Mouse (Mus musculus) cortical plate, adult 2 months (tissue): ENCODE results near the gene Col12a1. TPM values are rescaled to one million over a fixed set of nuclear protein-coding genes. Genes with fewer than 3 reads are reported as not detected.

ENCODE experiments used
- H3K27ac ChIP-seq: fragments of 200-500 bp; 2 replicates; pipeline ENCODE4 v1.5.1; 2012; ENCODE audit warnings: low read length, control low read depth, inconsistent platforms; ENCODE audit not compliant: insufficient read depth
- H3K4me1 ChIP-seq: fragments of 200-500 bp; 2 replicates; pipeline ENCODE4 v1.6.1; 2011; ENCODE audit warnings: low read length; ENCODE audit not compliant: control insufficient read depth, insufficient read depth
- H3K4me3 ChIP-seq: fragments of 200-500 bp; 2 replicates; pipeline ENCODE4 v1.5.1; 2011; ENCODE audit warnings: mild to moderate bottlenecking, low read length, control low read depth; ENCODE audit not compliant: insufficient read depth
- CTCF ChIP-seq: fragments of 200-500 bp; IDR thresholded peaks from 2 replicates; pipeline ENCODE4 v1.5.1; 2011; ENCODE audit warnings: mild to moderate bottlenecking, control low read depth, low read length; ENCODE audit not compliant: insufficient read depth; ENCODE audit errors: extremely low read depth
- POLR2A ChIP-seq: fragments of 200-500 bp; IDR thresholded peaks from 2 replicates; pipeline ENCODE4 v1.6.1; 2011; ENCODE audit warnings: mild to moderate bottlenecking, low read length, control low read depth; ENCODE audit not compliant: insufficient read depth; ENCODE audit errors: extremely low read depth
- polyA plus RNA-seq: library from polyadenylated mRNA; depleted of rRNA; stranded (reverse); fragments of >200 nt; gene quantifications from 2 replicates; pipeline ENCODE4 v1.2.3, GENCODE M21; 2012

Col12a1 gene
- polyA plus RNA-seq, 1 experiment: 10.9 TPM

DNA sequence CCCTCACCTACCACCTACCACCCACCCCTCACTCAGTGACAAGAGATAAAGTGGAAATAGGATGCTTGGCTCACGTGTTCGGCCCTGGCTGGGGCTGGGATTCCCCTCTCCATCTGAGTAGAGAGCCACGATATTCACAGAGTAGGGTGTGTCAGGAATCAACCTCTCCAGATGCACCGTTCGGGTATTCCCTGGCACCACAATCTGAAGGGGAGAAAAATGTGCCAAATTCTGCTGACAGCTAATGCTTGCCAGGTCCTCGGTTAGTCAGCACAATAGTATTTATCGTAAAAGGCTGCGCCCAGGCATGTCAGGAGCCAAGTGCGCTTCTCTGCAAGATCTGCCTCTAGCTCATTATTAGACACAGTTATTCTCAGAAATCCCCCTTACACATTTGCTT is 70.0 kb downstream of the Col12a1 start:
- Histone ChIP-seq H3K4me1 (no peaks in the 10 kb centered on the region), H3K27ac (no peak overlapping the region), H3K4me3 (no peak overlapping the region)
- TF ChIP-seq POLR2A: no peak
- TF ChIP-seq CTCF: no peak

DNA sequence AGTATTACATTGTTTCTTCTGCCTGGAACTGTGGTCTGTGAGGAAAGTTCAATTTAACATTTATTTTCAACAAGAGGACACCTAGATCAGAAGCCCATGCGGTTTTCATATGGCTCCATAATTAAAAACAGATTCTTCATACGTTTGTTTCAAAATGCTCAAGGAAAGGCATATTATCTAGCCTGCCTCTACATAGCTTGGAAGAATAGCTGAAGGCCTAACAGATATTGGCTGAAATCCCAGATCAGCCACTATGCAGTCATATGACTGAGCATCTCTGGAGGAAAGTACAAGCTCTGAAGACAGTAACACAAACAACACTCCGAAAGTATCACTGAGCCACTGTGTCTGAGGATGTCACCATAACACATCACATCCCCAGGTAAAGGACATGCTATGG is 72.9 kb downstream of the Col12a1 start:
- no peak overlapping the region for H3K4me3 ChIP-seq
- H3K27ac ChIP-seq: no peak overlapping the region
- no peak for TF ChIP-seq POLR2A
- no peak for TF ChIP-seq CTCF
- H3K4me1 ChIP-seq: no peaks in the 10 kb centered on the region

DNA sequence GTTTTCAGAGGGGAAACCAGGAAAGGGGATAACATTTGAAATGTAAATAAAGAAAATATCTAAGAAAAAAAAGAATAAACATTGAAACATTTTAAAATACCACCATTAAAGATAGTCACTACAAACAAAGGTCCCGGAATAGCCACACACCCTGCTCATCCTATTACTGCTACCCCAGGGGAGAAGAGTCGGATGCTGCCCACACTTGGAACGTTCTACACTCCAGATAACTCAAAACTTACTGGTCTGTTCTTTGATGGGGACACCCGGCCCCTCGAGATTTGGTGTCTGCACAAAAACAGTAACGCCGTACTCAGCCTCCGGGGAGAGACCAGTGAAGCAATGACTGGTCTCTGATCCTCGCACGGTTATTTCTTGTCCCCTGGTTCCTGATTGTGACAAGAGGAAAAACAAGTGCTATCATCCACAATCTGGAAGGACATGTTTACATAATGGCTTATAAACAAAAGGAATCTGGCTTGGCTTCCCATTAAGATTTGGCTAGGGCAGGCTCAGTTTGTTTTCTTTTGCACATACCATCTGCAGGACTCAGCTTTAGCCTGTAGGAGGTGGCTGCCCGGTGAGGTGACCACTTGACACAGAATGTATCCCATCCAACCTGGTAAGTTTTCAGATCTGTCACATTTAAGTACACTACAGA is 79.1 kb downstream of the Col12a1 start:
- H3K27ac ChIP-seq: no peak overlapping the region
- H3K4me1 ChIP-seq: no peaks in the 10 kb centered on the region
- TF ChIP-seq CTCF (no peak), POLR2A (no peak)
- H3K4me3 ChIP-seq: no peak overlapping the region

DNA sequence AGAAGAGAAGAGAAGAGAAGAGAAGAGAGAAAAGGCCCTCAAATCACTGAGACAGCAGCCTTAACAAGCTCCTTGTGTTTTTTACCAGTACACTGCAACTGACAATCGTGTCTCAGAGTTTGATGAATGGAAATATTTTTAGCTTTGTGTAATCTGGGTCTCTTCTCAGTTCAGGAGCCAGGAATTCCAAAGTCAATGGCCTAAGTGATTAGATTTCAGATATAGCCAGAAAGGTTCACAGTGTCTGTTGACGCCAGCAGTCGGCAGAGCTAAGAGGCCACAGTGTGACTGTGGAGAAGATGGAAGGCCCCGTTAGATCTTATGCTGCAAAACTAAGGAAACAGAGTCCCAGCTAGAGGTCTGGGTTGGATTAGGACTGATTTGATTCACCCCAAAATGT is 80.8 kb downstream of the Col12a1 start:
- Histone ChIP-seq H3K4me3 (no peak overlapping the region), H3K4me1 (no peaks in the 10 kb centered on the region), H3K27ac (no peak overlapping the region)
- TF ChIP-seq CTCF: no peak
- TF ChIP-seq POLR2A: no peak

- no peak overlapping the region for H3K27ac ChIP-seq
- no peak overlapping the region for H3K4me3 ChIP-seq
- H3K4me1 ChIP-seq: no peaks in the 10 kb centered on the region
- TF ChIP-seq POLR2A (no peak), CTCF (no peak)
Measured at GRCm38 (mm10) chr9:79634076-79634475, 84.6 kb downstream of the Col12a1 start.

DNA sequence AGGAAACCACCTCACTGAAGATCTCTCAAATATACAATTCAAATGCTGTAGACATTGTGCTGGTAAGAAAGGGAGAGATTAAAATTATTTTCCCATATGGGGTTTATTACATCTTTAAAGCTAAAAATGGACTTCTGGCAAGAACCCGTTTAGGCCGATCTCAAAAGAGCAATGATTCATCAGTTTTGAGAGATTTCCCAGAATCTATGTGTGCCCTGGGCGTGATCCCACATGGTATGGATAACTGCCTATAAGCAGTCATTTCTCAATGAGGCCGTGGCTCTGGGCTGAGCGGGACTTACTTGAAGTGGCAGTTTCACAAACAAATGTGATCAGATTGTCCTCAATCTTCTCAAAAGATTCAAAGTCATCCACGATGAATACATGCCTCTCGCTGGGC is 87.4 kb downstream of the Col12a1 start:
- TF ChIP-seq CTCF (no peak), POLR2A (no peak)
- no peak overlapping the region for H3K4me3 ChIP-seq
- H3K27ac ChIP-seq: no peak overlapping the region
- no peaks in the 10 kb centered on the region for H3K4me1 ChIP-seq

GRCm38 (mm10) chr9:79618839-79619597 is 99.6 kb downstream of the Col12a1 start:
- TF ChIP-seq CTCF: no peak
- TF ChIP-seq POLR2A: no peak
- Histone ChIP-seq H3K4me3 (no peak overlapping the region), H3K4me1 (no peaks in the 10 kb centered on the region; the same call in 1 of the 2 replicates), H3K27ac (no peak overlapping the region)

GRCm38 (mm10) chr9:79617336-79617735 is 101.3 kb downstream of the Col12a1 start:
- Histone ChIP-seq H3K4me1 (no peaks in the 10 kb centered on the region; the same call in 1 of the 2 replicates), H3K27ac (no peak overlapping the region), H3K4me3 (no peak overlapping the region)
- TF ChIP-seq CTCF (no peak), POLR2A (no peak)

GRCm38 (mm10) chr9:79616040-79616439 is 102.6 kb downstream of the Col12a1 start:
- Histone ChIP-seq H3K4me3 (no peak overlapping the region), H3K27ac (no peak overlapping the region), H3K4me1 (no peaks in the 10 kb centered on the region; the same call in 1 of the 2 replicates)
- TF ChIP-seq POLR2A (no peak), CTCF (no peak)

DNA sequence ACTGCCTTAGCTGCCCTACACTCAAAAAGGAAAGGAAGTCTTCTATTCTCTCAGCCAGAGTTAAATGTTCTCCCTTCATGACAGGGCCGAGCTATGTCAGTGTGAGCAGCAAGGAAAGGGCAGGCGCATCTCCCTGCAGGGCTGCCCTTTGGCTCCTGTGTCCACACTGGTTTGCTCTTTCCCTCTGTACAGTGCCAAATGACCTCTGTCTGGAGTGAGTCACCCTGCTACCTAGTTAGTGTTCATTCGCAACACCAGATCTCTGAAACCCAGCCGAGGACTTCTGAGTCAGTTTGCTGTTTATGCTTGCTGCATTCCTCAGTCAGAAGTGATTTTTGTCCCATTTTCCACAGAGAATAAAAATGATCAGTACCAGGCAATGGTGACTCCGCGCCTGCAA is 108.3 kb downstream of the Col12a1 start:
- TF ChIP-seq CTCF (no peak), POLR2A (no peak)
- no peak overlapping the region for H3K27ac ChIP-seq
- H3K4me1 ChIP-seq: no peaks in the 10 kb centered on the region
- no peak overlapping the region for H3K4me3 ChIP-seq
